Mouse (Mus musculus) ES-E14 (cell line): ENCODE data around the gene Olfr218. TPM values are rescaled to one million over a fixed set of nuclear protein-coding genes. Genes with fewer than 3 reads are reported as not detected.
"Not testable (repeated sequence)": the region's sequence is repeated elsewhere in the genome, so short reads cannot be mapped to it uniquely, and the experiment has no call there.

Source experiments
- DNase-seq: peaks from one replicate; pipeline ENCODE4 v3.0.0-alpha.2; 2013; ENCODE audit warnings: low read depth, low spot score
- H3K27ac ChIP-seq: 2 replicates; pipeline ENCODE4 v1.5.1; 2012; ENCODE audit warnings: low read depth, mild to moderate bottlenecking, low read length, moderate library complexity, mixed read lengths; ENCODE audit not compliant: poor library complexity, insufficient read depth, severe bottlenecking
- H3K36me3 ChIP-seq: 2 replicates; pipeline ENCODE4 v1.6.1; 2012; ENCODE audit warnings: mild to moderate bottlenecking, low read length, moderate library complexity, mixed read lengths; ENCODE audit not compliant: control insufficient read depth, poor library complexity, insufficient read depth, severe bottlenecking
- H3K4me1 ChIP-seq, 2 experiments: fragments of 150-350 bp in 1 of 2; sonication (generic) in 1 of 2; 2 replicates each; pipeline ENCODE4 v1.6.1; 2012; ENCODE audit warnings: low read length in 2 of 2, mild to moderate bottlenecking in 1 of 2, mixed read lengths in 1 of 2; ENCODE audit not compliant: control insufficient read depth in 2 of 2, insufficient read depth in 2 of 2, poor library complexity in 1 of 2
- H3K4me3 ChIP-seq, 2 experiments: fragments of 150-350 bp in 1 of 2; sonication (generic) in 1 of 2; 2 replicates each; pipeline ENCODE4 v1.5.1; 2012; ENCODE audit warnings: low read length in 2 of 2, low read depth in 1 of 2, mild to moderate bottlenecking in 1 of 2, mixed read lengths in 1 of 2; ENCODE audit not compliant: insufficient read depth in 1 of 2, poor library complexity in 1 of 2, severe bottlenecking in 1 of 2
- H3K9ac ChIP-seq: 2 replicates; pipeline ENCODE4 v1.6.1; 2012; ENCODE audit warnings: low read depth, mild to moderate bottlenecking, low read length, mixed read lengths; ENCODE audit not compliant: poor library complexity, insufficient read depth, severe bottlenecking
- H3K9me3 ChIP-seq: fragments of 150-350 bp; sonication (generic); 2 replicates; pipeline ENCODE4 v1.6.1; 2012; ENCODE audit warnings: low read depth, mild to moderate bottlenecking, low read length; ENCODE audit not compliant: control insufficient read depth, insufficient read depth
- CHD2 ChIP-seq: IDR thresholded peaks from 2 replicates; pipeline ENCODE4 v1.6.1; 2014; ENCODE audit warnings: mild to moderate bottlenecking, low read depth, low read length, inconsistent platforms
- HCFC1 ChIP-seq: IDR thresholded peaks from 2 replicates; pipeline ENCODE4 v1.6.1; 2012; ENCODE audit warnings: low read length, inconsistent platforms, borderline replicate concordance; ENCODE audit not compliant: insufficient read depth
- MAFK ChIP-seq: IDR thresholded peaks from 2 replicates; pipeline ENCODE4 v1.6.1; 2014; ENCODE audit warnings: mild to moderate bottlenecking, low read depth, low read length, inconsistent platforms; ENCODE audit not compliant: insufficient read depth
- ZC3H11A ChIP-seq: IDR thresholded peaks from 2 replicates; pipeline ENCODE4 v1.6.1; 2012; ENCODE audit warnings: low read depth, mild to moderate bottlenecking, inconsistent platforms, low read length, borderline replicate concordance
- ZNF384 ChIP-seq: IDR thresholded peaks from 2 replicates; pipeline ENCODE4 v1.6.1; 2012; ENCODE audit warnings: low read depth, low read length, inconsistent platforms
- in situ Hi-C, 2 experiments: fragments of 600-800 bp; cut with MboI; formaldehyde crosslinking; loops; one replicate each; pipeline ENCODE4 v1.15.1; 2025; ENCODE audit warnings: low sequenced_read_pairs in 2 of 2, inconsistent platforms in 1 of 2; ENCODE audit not compliant: unreplicated experiment in 2 of 2
- total RNA-seq: library from RNA; depleted of rRNA; stranded (reverse); fragments of 300-350 nt; gene quantifications from 2 replicates; pipeline ENCODE4 v1.2.3, GENCODE M21; 2012; rRNA removed

Gene Olfr218
- total RNA-seq, 1 experiment, result not detected

DNA sequence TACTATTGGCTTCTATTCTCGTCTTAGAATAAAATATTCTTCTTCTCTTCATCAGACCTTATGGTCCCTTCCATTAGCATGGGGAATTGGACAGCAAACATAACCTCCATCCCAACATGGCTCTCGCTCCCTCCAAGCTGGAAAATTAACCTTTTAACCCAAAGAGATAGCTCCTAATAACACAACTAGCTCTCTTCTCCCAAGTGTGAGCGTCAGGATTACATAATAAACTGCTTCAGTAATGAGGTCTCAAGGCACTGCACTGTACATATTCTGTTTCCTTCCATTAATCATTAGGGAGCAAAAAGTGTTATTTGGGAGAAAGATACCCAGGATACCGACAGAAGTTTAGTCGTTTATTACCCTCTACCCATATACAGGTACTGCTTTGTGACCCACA is 14.5 kb downstream of the Olfr218 start, which contains the start of gene Olfr1404:
Gene Olfr1404 (plus strand): TSS at position 301 of the 400 bp plus-strand sequence.
- H3K9me3 ChIP-seq, result no peaks in the 10 kb centered on the region
- no peaks in the 10 kb centered on the region for H3K4me1 ChIP-seq
- no peak within 1 kb of the TSS for H3K9ac ChIP-seq
- no peak for DNase-seq
- TF ChIP-seq ZNF384 (no peak), MAFK (no peak), CHD2 (no peak), HCFC1 (no peak), ZC3H11A (no peak)
- H3K27ac ChIP-seq, result no peak within 1 kb of the TSS
- in situ Hi-C loops, result no loop called here
- H3K36me3 ChIP-seq, result no peaks in the 10 kb centered on the region
- H3K4me3 ChIP-seq, result no peak within 1 kb of the TSS

DNA sequence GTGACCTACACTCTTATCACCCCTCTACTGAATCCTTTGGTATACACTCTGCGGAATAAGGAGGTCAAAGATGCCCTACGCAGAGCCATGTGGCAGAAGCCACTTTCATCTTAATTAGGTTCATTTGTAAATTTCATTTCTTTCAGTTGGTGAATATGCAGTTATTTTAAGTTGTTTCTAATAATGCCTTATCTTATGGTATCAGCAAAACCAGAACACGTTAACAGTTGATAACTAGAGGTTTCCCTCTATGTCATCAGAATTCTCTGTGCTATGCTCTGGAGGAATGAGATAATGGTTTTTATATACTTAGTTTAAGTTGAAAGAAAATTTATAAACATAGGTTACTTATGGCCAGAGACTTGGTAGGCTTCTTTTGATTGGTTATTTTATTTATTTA is 18.9 kb downstream of the Olfr218 start:
- no peaks in the 10 kb centered on the region for H3K4me1 ChIP-seq
- H3K4me3 ChIP-seq, result no peak overlapping the region
- TF ChIP-seq MAFK (no peak), CHD2 (no peak), ZC3H11A (no peak), ZNF384 (no peak), HCFC1 (no peak)
- in situ Hi-C loops, result no loop called here
- H3K9me3 ChIP-seq, result no peaks in the 10 kb centered on the region
- H3K27ac ChIP-seq, result no peak overlapping the region
- no peak for DNase-seq
- H3K36me3 ChIP-seq, result no peaks in the 10 kb centered on the region
- no peak overlapping the region for H3K9ac ChIP-seq

DNA sequence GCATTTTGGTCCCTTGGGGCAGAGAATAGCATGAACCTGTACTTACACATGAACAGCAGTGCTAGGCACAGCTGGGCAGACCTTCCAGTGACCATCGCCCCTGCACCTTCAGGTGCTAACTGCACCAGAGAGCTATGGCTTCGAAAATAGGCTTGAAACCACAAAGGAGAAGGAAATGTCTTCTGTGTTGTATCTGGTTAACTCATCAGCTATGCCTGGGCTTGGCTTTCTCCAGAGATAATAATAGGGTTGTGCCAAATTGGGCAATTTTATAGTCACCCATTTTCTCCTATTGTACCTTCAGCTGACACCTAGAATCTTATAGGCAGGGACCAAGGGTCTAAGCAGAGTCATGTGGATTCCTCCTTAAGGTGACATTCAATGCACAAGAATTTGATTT is 29.5 kb downstream of the Olfr218 start, which contains the start of gene Fcer1a:
Gene Fcer1a (minus strand): TSS at position 134 of the 400 bp plus-strand sequence.
- Histone ChIP-seq H3K9ac (no peak within 1 kb of the TSS), H3K4me1 (no peaks in the 10 kb centered on the region), H3K4me3 (no peak within 1 kb of the TSS), H3K36me3 (no peaks in the 10 kb centered on the region), H3K27ac (no peak within 1 kb of the TSS), H3K9me3 (no peaks in the 10 kb centered on the region)
- no peak for DNase-seq
- in situ Hi-C loops, result no loop called here
- TF ChIP-seq ZC3H11A, result no peak

DNA sequence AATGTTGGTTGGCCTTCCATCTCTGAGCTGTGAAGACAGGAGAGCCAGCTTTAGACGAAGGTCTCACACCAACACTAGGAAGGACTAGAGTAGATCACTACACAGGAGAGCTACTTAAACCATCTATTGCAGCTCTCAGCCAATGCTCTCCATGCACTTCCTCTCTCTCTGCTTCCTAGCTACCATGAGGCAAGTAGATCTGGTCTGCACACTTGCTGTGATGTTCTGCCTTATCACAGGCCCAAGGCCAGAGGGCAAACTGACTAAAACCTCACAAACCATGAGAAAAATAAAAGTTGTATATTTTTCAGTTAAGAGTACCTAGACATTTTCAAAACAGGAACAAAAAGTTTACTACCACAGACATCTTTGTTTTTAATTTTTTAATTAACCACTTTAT is 39.4 kb downstream of the Olfr218 start:
- not testable (repeated sequence) for H3K36me3 ChIP-seq, H3K9ac ChIP-seq, H3K4me3 ChIP-seq, H3K4me1 ChIP-seq, DNase-seq, H3K27ac ChIP-seq, H3K9me3 ChIP-seq
- in situ Hi-C loops, result loop anchor here in 1 of 2 experiments (10.0 kb wide), 1 partner anchor 1118 kb away; no protein-coding TSS in a partner anchor

DNA sequence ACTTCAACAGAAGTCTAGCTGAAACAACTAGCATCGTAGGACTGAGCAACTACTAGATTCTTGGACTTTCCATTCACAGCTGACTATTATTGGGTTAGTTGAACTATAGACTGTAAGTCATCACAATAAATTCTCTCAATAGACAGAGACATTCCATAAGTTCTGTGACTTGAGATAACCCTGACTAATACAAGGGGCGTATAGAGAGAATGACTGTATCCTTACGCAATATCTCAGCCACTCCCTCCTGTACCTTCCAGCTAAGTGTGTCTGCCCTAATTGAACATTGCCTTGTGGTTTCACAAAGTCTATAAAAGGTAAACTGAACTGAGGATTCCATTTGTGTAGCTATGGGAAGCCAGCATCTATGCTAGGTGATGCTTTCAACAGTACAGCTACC is 52.3 kb downstream of the Olfr218 start:
- no peaks in the 10 kb centered on the region for H3K4me1 ChIP-seq
- no peaks in the 10 kb centered on the region for H3K9me3 ChIP-seq
- TF ChIP-seq CHD2, result no peak
- TF ChIP-seq MAFK, result no peak
- no peak for TF ChIP-seq HCFC1
- no peak for TF ChIP-seq ZC3H11A
- TF ChIP-seq ZNF384, result no peak
- no peaks in the 10 kb centered on the region for H3K36me3 ChIP-seq
- H3K9ac ChIP-seq, result no peak overlapping the region
- DNase-seq, result no peak
- in situ Hi-C loops, result no loop called here
- H3K27ac ChIP-seq, result no peak overlapping the region
- no peak overlapping the region for H3K4me3 ChIP-seq

Other genes starting within 250 kb of the Olfr218 start
- not detected in 2 replicates for gene Olfr16, start 247.4 kb upstream of the Olfr218 start, total RNA-seq
- not detected in 2 replicates for gene Olfr1408, start 60.4 kb upstream of the Olfr218 start, total RNA-seq
- gene Olfr1406, start 7.2 kb upstream of the Olfr218 start, total RNA-seq, result not detected in 2 replicates
- not detected in 2 replicates for gene Olfr1404, start 14.6 kb downstream of the Olfr218 start, total RNA-seq
- gene Fcer1a, start 29.4 kb downstream of the Olfr218 start, total RNA-seq, result not detected in 2 replicates
- not detected in 2 replicates for gene Olfr418, start 68.2 kb downstream of the Olfr218 start, total RNA-seq
- gene Mptx2, start 80.0 kb downstream of the Olfr218 start, total RNA-seq, result not detected in 2 replicates
- not detected in 2 replicates for gene Ackr1, start 135.9 kb downstream of the Olfr218 start, total RNA-seq
- 17.0 and 26.0 TPM in 2 replicates for gene Aim2, start 153.1 kb downstream of the Olfr218 start, total RNA-seq
- 0.85 and 1.0 TPM in 2 replicates for gene Cadm3, start 169.9 kb downstream of the Olfr218 start, total RNA-seq